Mouse (Mus musculus): ENCODE results near the gene Zfp942. TPM values are rescaled to one million over a fixed set of nuclear protein-coding genes. Genes with fewer than 3 reads are reported as not detected.

Gene Zfp942
- polyA plus RNA-seq (2017; shearing (Covaris generic)), result 34.0 TPM

GRCm38 (mm10) chr17:21962107-21962907, at the start of gene Zfp942, which contains the start of gene Zfp943:
TSS of gene Zfp942 (minus strand) at chr17:21962464.
TSS of gene Zfp943 (plus strand) at chr17:21962552.

GRCm38 (mm10) chr17:21909456-21910052, 52.7 kb downstream of the Zfp942 start, which contains the start of gene Zfp995:
TSS of gene Zfp995 (minus strand) at chr17:21909926.

Other genes with a start within 250 kb of the Zfp942 start
- gene Zfp229, start 231.7 kb downstream of the Zfp942 start, polyA plus RNA-seq (2017; shearing (Covaris generic)), result 0.59 TPM
- 0.38 TPM for gene Zfp820, start 116.7 kb downstream of the Zfp942 start, polyA plus RNA-seq (2017; shearing (Covaris generic))
- gene Zfp995, start 52.5 kb downstream of the Zfp942 start, polyA plus RNA-seq (2017; shearing (Covaris generic)), result 13.3 TPM
- 18.8 TPM for gene Zfp943, start 88 bp upstream of the Zfp942 start, polyA plus RNA-seq (2017; shearing (Covaris generic))
- 0.95 TPM for gene Zfp947, start 203.7 kb upstream of the Zfp942 start, polyA plus RNA-seq (2017; shearing (Covaris generic))